Mouse (Mus musculus): ENCODE results near the gene Xaf1. TPM values are rescaled to one million over a fixed set of nuclear protein-coding genes. Genes with fewer than 3 reads are reported as not detected.

Gene Xaf1
- total RNA-seq (2022): 10 to 100 TPM in 2 of 4 experiments, 1 to 10 TPM in 2; 7.5 to 16.5 (median 10.7) TPM

- DNase-seq (ENCODE audit: low spot score in 2 of 2): no peak
Observed at GRCm38 (mm10) chr11:72301334-72301733, at the start of gene Xaf1. Gene Xaf1, plus strand, starts transcription at chr11:72301629.

DNA sequence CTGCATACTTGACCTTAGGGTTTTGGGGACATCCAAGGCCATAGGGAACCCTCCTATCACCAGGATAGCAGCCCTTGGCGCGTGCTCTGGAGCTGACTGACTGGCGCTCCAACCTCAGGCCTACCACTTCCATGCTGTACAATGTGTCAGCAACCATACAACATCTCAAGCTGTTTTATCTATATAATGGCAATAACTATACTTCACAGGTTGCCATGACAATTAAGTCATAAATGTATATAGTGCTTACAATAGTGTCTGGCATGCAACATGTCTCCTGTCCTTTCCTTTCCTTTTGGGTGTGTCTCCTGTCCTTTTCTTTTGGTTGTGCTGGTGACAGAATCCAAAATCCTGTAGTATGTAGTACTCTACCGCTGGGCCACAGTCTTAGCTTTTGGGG lies 45.8 kb upstream of the Xaf1 start:
- DNase-seq (ENCODE audit: low spot score in 2 of 2): no peak

GRCm38 (mm10) chr11:72256441-72256840 lies 45.0 kb upstream of the Xaf1 start:
- no peak for DNase-seq (ENCODE audit: low spot score in 2 of 2)

- DNase-seq (ENCODE audit: low spot score in 2 of 2): peak; percentile 51 to 58
Observed at GRCm38 (mm10) chr11:72265483-72265882, 35.9 kb upstream of the Xaf1 start.

GRCm38 (mm10) chr11:72266207-72266959 lies 35.0 kb upstream of the Xaf1 start:
- peak; percentile 48 to 50 for DNase-seq (ENCODE audit: low spot score in 2 of 2)

- no peak for DNase-seq (ENCODE audit: low spot score in 2 of 2)
Observed at GRCm38 (mm10) chr11:72266960-72267560, 34.4 kb upstream of the Xaf1 start, which contains the start of gene Slc13a5. Gene Slc13a5, minus strand, starts transcription at chr11:72267222.

DNA sequence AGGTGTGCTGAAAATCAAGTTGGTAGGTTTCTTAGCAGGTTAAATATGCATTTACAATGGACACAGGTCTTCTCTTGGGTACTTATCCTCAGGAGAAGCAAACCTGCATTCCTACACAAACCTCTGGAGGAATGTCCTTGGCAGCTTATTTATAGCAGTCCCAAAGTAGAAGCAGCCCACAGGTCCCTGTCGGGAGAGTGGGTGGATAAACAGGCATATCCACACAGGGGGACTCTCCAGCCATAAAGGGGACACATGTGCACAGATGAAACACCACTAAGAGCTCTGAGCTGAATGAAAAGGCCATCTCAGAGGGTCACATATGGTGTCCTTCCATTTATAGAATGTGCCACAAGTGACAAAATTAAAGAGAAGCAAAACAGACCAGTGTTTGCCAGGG lies 29.7 kb upstream of the Xaf1 start:
- DNase-seq (ENCODE audit: low spot score in 2 of 2): no peak

GRCm38 (mm10) chr11:72273341-72273740 lies 28.1 kb upstream of the Xaf1 start:
- no peak for DNase-seq (ENCODE audit: low spot score in 2 of 2)

DNA sequence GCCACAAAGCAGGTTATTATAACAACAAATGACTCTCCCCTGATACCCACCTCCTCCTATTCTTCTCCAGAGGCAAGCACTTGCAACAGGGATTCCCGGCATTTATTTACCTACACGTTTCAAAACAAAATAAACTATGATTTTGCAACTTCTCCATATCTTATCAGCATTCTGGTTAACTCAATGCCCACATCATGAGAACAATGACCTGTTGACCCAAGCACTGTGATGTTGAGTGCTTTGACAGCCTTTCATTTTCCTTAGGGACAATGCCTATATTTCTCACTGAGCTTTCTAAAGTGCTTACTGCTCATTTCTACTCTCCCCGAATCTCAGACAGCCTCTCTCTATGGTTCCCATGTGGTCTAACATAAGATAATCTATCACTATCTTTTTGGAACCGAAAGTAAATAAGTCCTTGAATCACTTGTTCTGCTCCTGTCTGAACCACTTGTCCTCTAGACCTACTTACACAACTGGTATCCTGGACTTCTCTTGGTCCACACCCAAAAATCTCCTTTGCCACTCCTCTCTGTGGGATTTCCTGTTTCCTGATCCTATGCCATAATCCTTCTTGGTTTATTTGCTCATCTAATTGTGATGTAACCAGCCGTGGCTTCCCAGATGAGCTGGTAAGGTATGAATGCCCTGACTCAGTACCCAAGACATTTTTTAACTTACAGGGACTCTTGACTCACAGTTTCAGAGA lies 20.1 kb upstream of the Xaf1 start:
- DNase-seq (ENCODE audit: low spot score in 2 of 2): no peak

- no peak for DNase-seq (ENCODE audit: low spot score in 2 of 2)
Observed at GRCm38 (mm10) chr11:72281852-72282400, 19.5 kb upstream of the Xaf1 start.

DNA sequence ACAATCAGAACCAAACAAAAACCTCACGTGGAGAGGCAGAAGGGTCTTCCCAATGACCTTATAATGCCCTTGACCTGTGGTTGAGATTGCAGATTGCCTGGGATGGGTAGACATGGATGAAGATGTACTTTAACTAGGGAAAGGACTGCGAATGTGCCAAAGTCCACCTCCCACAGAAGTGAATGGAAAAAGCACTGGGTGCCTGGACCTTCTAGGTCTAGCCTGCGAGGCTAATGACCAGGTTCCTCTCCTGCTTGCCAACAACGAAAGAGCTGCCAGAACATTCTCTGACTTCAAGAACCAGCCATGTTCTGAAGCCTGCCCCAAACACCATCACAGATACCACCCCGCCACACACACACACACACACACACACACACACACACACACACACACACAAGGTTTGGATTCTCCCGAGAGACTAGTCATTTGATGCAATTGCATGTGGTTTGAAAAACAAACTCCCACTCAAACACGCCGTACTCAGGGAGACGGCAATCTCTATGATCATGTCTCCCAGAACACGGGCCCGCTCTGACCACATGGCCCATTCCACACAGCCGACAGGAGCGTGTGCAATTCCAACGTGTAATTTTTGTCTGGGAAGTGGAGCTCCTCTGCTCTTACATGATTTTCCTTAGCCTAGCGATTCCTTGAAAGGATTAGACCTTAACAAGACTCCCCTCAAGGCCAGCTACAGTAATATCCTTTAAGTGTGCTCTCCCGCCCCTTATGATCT lies 17.8 kb upstream of the Xaf1 start:
- DNase-seq (ENCODE audit: low spot score in 2 of 2): no peak

DNA sequence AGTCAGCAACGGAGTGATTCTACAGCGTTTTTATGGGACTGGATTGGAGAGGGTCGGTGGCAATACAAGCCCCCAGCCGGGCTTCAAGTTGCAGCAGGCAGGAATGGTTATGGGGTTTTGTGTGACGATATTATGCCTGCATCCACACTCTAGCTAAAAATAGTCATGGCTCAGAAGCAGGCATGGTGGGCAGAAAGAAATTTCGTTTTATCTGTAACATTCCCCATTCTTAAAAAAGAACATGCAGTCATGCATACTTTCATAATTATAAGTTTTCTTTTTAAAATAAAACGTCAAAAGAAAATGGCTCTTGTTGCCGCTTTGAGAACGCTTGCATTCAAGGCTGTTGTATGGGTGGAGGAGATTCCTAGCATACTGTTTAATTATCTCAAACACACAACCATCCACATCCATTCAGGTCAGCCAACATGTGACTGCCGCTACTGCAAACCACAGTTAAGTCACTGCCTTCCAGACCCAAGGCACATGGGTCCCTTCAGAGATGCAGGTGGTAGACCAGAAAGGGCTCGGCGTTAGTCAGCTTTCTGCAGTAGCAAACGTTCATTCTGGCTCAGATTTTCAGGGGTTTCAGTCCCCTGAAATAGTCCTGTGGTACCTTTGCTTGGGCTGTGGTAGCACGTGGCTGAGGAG lies 16.8 kb upstream of the Xaf1 start:
- no peak for DNase-seq (ENCODE audit: low spot score in 2 of 2)

- DNase-seq (ENCODE audit: low spot score in 2 of 2): no peak
Observed at GRCm38 (mm10) chr11:72285971-72286480, 15.4 kb upstream of the Xaf1 start.

DNA sequence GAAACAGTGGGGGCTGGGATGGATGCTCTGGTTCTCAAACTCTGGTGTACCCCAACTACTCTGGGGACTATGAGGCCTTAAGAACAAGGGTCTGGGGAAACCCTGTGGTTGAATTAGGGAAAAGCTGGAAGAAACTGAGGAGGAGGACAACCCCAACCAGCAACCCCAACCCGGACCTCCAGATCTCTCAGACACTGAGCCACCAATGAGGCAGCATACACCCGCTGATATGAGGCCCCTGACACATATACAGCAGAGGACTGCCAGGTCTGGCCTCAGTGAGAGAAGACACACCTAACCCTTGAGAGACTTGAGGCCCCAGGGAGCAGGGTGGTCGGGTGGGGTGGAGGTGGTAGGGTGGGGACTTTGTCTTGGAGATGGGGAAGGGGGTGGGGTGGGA lies 14.8 kb upstream of the Xaf1 start:
- no peak for DNase-seq (ENCODE audit: low spot score in 2 of 2)

GRCm38 (mm10) chr11:72287126-72287525 lies 14.3 kb upstream of the Xaf1 start:
- DNase-seq (ENCODE audit: low spot score in 2 of 2): no peak

- no peak for DNase-seq (ENCODE audit: low spot score in 2 of 2)
Observed at GRCm38 (mm10) chr11:72287543-72287942, 13.9 kb upstream of the Xaf1 start.

DNA sequence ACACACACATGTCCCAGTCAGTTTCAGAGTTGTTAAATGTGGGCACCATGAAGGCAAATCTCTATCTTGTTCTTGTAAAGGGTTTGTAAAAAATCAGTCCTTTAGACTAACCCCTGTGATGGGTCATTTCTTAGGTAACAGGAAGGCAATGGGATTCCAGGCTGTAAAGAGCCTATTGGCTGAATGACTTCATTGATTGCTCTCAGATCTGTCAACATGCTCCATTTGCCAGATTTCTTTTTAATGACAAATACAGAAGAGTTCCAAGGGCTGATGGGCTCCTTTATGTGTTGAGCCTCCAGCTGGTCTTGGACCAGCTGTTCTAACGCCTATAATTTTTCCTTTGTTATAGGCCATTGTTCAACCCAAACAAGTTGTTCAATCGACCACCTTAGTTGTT lies 8.3 kb upstream of the Xaf1 start:
- DNase-seq (ENCODE audit: low spot score in 2 of 2): no peak

GRCm38 (mm10) chr11:72302230-72302629 lies 801 bp downstream of the Xaf1 start:
- DNase-seq (ENCODE audit: low spot score in 2 of 2): peak; percentile 79 to 84

- DNase-seq (ENCODE audit: low spot score in 2 of 2): no peak
Observed at GRCm38 (mm10) chr11:72307461-72307860, 6.0 kb downstream of the Xaf1 start.

DNA sequence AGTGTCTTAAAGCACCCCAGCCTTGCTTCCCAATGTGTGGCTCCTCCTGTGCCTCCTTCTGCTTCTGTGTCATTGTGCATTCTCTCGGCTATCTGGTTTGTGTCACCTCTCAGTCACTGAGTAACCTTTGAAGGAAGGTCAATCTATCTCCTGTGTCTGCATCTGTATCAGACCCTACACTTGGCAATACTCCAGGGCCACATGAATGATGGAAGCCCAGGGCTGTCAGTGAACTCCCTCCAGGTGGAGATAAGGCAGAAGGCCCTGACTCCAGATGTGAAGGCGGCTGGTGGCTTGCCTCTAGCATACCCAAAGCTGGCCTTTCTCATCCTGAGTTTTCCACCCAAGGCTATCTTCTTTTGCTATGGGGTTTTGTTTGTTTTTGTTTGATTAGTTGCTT lies 7.6 kb downstream of the Xaf1 start:
- no peak for DNase-seq (ENCODE audit: low spot score in 2 of 2)

GRCm38 (mm10) chr11:72310491-72310890 lies 9.1 kb downstream of the Xaf1 start:
- DNase-seq (ENCODE audit: low spot score in 2 of 2): no peak
